Mouse (Mus musculus): ENCODE data around the gene Zfp90. TPM values are rescaled to one million over a fixed set of nuclear protein-coding genes. Genes with fewer than 3 reads are reported as not detected.
A peak's percentile ranks its signal among the peaks of the same experiment; 100 is the strongest.

The Zfp90 gene
- polyA plus RNA-seq, 1 experiment from 2014 or later, result 19.6 TPM

- H3K27ac ChIP-seq (ENCODE audit: low read depth), result no peak overlapping the region
- no peak overlapping the region for H3K9ac ChIP-seq
- H3K9me3 ChIP-seq (ENCODE audit: low read depth, low read length), result no peaks in the 10 kb centered on the region
- H3K4me2 ChIP-seq, result no peak overlapping the region
- no peaks in the 10 kb centered on the region for H3K4me1 ChIP-seq (ENCODE audit: insufficient read depth)
- H3K36me3 ChIP-seq (ENCODE audit: insufficient read depth), result no peaks in the 10 kb centered on the region
- WGBS, result 78% methylated on average over 6 of the region's 6 CpGs
- no peak for DNase-seq
- no peaks in the 10 kb centered on the region for H3K27me3 ChIP-seq (ENCODE audit: insufficient read depth, low read length)
- no peak overlapping the region for H3K4me3 ChIP-seq (ENCODE audit: low read depth, low read length)
- TF ChIP-seq CTCF (IDR thresholded peaks at IDR 0.05; ENCODE audit: low read depth), result no peak
- ATAC-seq (ENCODE audit: insufficient read depth), result no peak
These were observed 34.1 kb upstream of the Zfp90 start for GRCm38 (mm10) chr8:106381026-106381425.

GRCm38 (mm10) chr8:106387801-106388415 is 27.2 kb upstream of the Zfp90 start:
- Histone ChIP-seq H3K4me3 (ENCODE audit: low read depth, low read length) (no peak overlapping the region), H3K9ac (no peak overlapping the region), H3K4me1 (ENCODE audit: insufficient read depth) (no peaks in the 10 kb centered on the region), H3K27ac (ENCODE audit: low read depth) (no peak overlapping the region), H3K36me3 (ENCODE audit: insufficient read depth) (no peaks in the 10 kb centered on the region), H3K9me3 (ENCODE audit: low read depth, low read length) (no peaks in the 10 kb centered on the region), H3K27me3 (ENCODE audit: insufficient read depth, low read length) (no peaks in the 10 kb centered on the region), H3K4me2 (no peak overlapping the region)
- 76% methylated on average over 9 of the region's 9 CpGs for WGBS
- ATAC-seq (ENCODE audit: insufficient read depth) (no peak), DNase-seq (no peak)
- TF ChIP-seq CTCF (IDR thresholded peaks at IDR 0.05; ENCODE audit: low read depth), result no peak

GRCm38 (mm10) chr8:106394493-106394892 is 20.6 kb upstream of the Zfp90 start:
- TF ChIP-seq CTCF (IDR thresholded peaks at IDR 0.05; ENCODE audit: low read depth), result no peak
- H3K9ac ChIP-seq, result no peak overlapping the region
- no peaks in the 10 kb centered on the region; the same call in 1 of the 2 replicates for H3K4me1 ChIP-seq (ENCODE audit: insufficient read depth)
- DNase-seq (no peak), ATAC-seq (ENCODE audit: insufficient read depth) (no peak)
- no peak overlapping the region for H3K27ac ChIP-seq (ENCODE audit: low read depth)
- H3K27me3 ChIP-seq (ENCODE audit: insufficient read depth, low read length), result no peaks in the 10 kb centered on the region
- WGBS, result 76% methylated on average over 4 of the region's 4 CpGs
- H3K4me2 ChIP-seq, result no peak overlapping the region
- H3K36me3 ChIP-seq (ENCODE audit: insufficient read depth), result no peaks in the 10 kb centered on the region
- no peaks in the 10 kb centered on the region for H3K9me3 ChIP-seq (ENCODE audit: low read depth, low read length)
- H3K4me3 ChIP-seq (ENCODE audit: low read depth, low read length), result no peak overlapping the region

DNA sequence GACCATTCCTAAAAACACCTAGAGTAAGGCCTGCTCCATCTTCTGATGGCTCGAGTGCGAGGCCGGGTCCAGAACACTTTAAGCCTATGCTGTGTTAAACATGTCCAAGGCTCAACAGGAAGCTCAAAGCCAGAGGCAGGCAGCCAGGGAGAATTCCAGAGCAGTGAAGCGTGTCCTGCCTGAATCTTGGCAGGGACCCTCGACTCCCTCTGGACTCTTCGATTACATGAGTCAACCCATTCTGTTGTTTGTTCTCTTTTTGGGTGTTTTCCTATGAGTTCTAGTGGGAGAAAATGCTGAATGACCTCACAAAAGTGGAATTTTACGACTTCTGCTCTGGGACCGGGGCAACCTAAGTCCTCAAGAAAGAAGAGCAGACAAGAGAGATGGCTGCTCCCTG is 15.4 kb upstream of the Zfp90 start:
- no peak overlapping the region for H3K9ac ChIP-seq
- H3K36me3 ChIP-seq (ENCODE audit: insufficient read depth), result no peaks in the 10 kb centered on the region
- peak overlapping the region; percentile 75; the same call in 1 of the 2 replicates for H3K27ac ChIP-seq (ENCODE audit: low read depth)
- H3K4me1 ChIP-seq (ENCODE audit: insufficient read depth), result no peaks in the 10 kb centered on the region; the same call in none of the 2 replicates
- no peak overlapping the region for H3K4me3 ChIP-seq (ENCODE audit: low read depth, low read length)
- ATAC-seq (ENCODE audit: insufficient read depth), result 0 out of 2 replicates have a peak, but pooled peaks have one; percentile 35
- WGBS, result 47% methylated on average over 8 of the region's 8 CpGs
- no peak for TF ChIP-seq CTCF (IDR thresholded peaks at IDR 0.05; ENCODE audit: low read depth)
- no peaks in the 10 kb centered on the region for H3K27me3 ChIP-seq (ENCODE audit: insufficient read depth, low read length)
- no peaks in the 10 kb centered on the region for H3K9me3 ChIP-seq (ENCODE audit: low read depth, low read length)
- peak; percentile 71 for DNase-seq
- no peak overlapping the region for H3K4me2 ChIP-seq

DNA sequence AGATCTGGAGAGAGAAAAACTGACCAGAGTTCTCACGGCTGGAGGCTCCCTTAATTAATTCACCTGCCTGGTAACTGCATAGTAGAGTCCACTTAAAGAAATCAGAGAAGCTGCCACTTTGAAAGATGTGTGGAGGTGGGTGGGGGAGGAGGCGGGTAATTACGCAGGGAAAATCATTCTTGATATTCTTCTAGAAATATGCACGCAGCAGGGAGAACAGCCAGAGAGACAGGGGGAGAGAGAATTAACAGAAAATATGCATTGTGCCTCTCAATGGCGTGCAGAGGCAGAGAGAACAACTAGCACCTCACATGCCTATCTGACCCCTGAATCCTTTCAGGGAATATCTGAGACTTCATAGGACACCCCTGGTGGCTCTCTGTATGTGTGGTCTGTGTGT is 14.9 kb upstream of the Zfp90 start:
- ATAC-seq (ENCODE audit: insufficient read depth) (no peak), DNase-seq (no peak)
- Histone ChIP-seq H3K9me3 (ENCODE audit: low read depth, low read length) (no peaks in the 10 kb centered on the region), H3K4me1 (ENCODE audit: insufficient read depth) (no peaks in the 10 kb centered on the region; the same call in none of the 2 replicates), H3K4me3 (ENCODE audit: low read depth, low read length) (no peak overlapping the region), H3K27ac (ENCODE audit: low read depth) (peak overlapping the region; percentile 75; the same call in 1 of the 2 replicates), H3K4me2 (0 out of 2 replicates have a peak overlapping the region, but pooled peaks have one; percentile 7), H3K27me3 (ENCODE audit: insufficient read depth, low read length) (no peaks in the 10 kb centered on the region), H3K9ac (no peak overlapping the region), H3K36me3 (ENCODE audit: insufficient read depth) (no peaks in the 10 kb centered on the region)
- TF ChIP-seq CTCF (IDR thresholded peaks at IDR 0.05; ENCODE audit: low read depth), result no peak
- 33% methylated on average over 5 of the region's 5 CpGs for WGBS

DNA sequence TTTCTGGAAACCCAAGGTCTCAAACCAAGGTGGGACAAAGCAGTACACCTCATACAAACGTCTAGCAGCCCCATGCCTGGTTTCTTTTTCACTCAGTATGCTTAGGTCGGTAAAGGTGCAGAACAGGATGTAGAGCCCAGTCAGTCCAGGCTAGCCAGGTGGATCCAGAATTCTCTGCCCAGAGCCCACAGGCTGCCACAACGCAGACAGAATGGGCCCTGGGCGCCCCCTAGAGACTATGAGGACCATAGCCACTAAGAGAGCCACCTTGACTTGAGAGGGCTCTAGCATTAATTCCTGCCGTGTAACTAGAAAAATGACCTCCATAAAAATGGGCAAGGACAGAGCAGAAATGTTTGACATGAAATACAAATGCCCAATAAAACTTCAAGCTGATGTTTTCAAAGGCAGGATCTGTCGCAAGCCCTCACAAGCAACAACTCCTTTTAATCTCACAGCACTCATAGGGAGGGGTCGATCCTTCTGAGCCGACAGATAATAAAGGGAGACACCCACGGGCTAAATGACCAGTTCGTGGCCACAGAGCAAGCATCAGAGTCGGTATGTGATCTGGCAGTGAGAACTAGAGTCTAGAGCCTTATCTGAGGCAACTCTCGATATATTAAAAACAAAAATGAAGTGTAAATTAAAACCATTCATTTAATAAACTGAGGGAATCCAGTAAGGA is 11.7 kb upstream of the Zfp90 start:
- H3K27me3 ChIP-seq (ENCODE audit: insufficient read depth, low read length), result no peaks in the 10 kb centered on the region
- no peak overlapping the region for H3K4me3 ChIP-seq (ENCODE audit: low read depth, low read length)
- no peak overlapping the region for H3K4me2 ChIP-seq
- H3K9ac ChIP-seq, result no peak overlapping the region
- peaks cover 6% of the 10 kb centered on the region for H3K4me1 ChIP-seq (ENCODE audit: insufficient read depth)
- 19% methylated on average over 12 of the region's 12 CpGs for WGBS
- no peaks in the 10 kb centered on the region for H3K36me3 ChIP-seq (ENCODE audit: insufficient read depth)
- peak; percentile 69 for TF ChIP-seq CTCF (IDR thresholded peaks at IDR 0.05; ENCODE audit: low read depth)
- ATAC-seq (ENCODE audit: insufficient read depth), result no peak
- DNase-seq, result peak; percentile 77
- no peak overlapping the region for H3K27ac ChIP-seq (ENCODE audit: low read depth)
- H3K9me3 ChIP-seq (ENCODE audit: low read depth, low read length), result no peaks in the 10 kb centered on the region

GRCm38 (mm10) chr8:106404825-106405224 is 10.3 kb upstream of the Zfp90 start:
- peaks cover 6% of the 10 kb centered on the region for H3K4me1 ChIP-seq (ENCODE audit: insufficient read depth)
- H3K9me3 ChIP-seq (ENCODE audit: low read depth, low read length), result no peaks in the 10 kb centered on the region
- no peak for TF ChIP-seq CTCF (IDR thresholded peaks at IDR 0.05; ENCODE audit: low read depth)
- H3K27me3 ChIP-seq (ENCODE audit: insufficient read depth, low read length), result no peaks in the 10 kb centered on the region
- WGBS, result 13% methylated on average over 3 of the region's 3 CpGs
- no peaks in the 10 kb centered on the region for H3K36me3 ChIP-seq (ENCODE audit: insufficient read depth)
- no peak overlapping the region for H3K4me2 ChIP-seq
- ATAC-seq (ENCODE audit: insufficient read depth) (peak; percentile 64; the same call in 1 of the 2 replicates), DNase-seq (peak; percentile 43)
- no peak overlapping the region for H3K4me3 ChIP-seq (ENCODE audit: low read depth, low read length)
- no peak overlapping the region for H3K27ac ChIP-seq (ENCODE audit: low read depth)
- no peak overlapping the region for H3K9ac ChIP-seq

Measured in lung, embryonic 14.5 days (tissue).